Mouse (Mus musculus): ENCODE data around the gene Meiob.

GRCm38 (mm10) chr17:24856589-24856988, 52.5 kb downstream of the Meiob start:
- TF ChIP-seq CTCF (IDR thresholded peaks at IDR 0.05; ENCODE audit: borderline replicate concordance, control insufficient read depth, extremely low read depth, insufficient read depth, low read length, poor library complexity) (no peak), POLR2A (IDR thresholded peaks at IDR 0.05; ENCODE audit: control insufficient read depth, extremely low read depth, insufficient read depth, low read length, poor library complexity) (no peak)

Data from thymus, adult 2 months (tissue).